Mouse (Mus musculus) layer of hippocampus, postnatal 25 days (tissue): Measurements from ENCODE around the gene Slc7a5. TPM values are rescaled to one million over a fixed set of nuclear protein-coding genes. Genes with fewer than 3 reads are reported as not detected.

Source experiments
- total RNA-seq, 2 experiments: library from RNA; stranded (reverse); gene quantifications; 2 replicates each; pipeline ENCODE4 v1.2.3; 2021

The Slc7a5 gene
- total RNA-seq, 2 experiments from 2014 or later: 66.6 to 75.5 TPM

Other genes with a start within 250 kb of the Slc7a5 start
- gene Jph3, start 178.1 kb downstream of the Slc7a5 start, total RNA-seq: 100 to 1,000 TPM; 301 to 309 TPM
- gene Klhdc4, start 78.1 kb downstream of the Slc7a5 start, total RNA-seq: 10 to 100 TPM; 24.2 to 31.2 TPM
- not detected for gene Car5a, start 37.2 kb upstream of the Slc7a5 start, total RNA-seq
- 10 to 100 TPM; 39.4 to 41.7 TPM for gene Banp, start 42.1 kb upstream of the Slc7a5 start, total RNA-seq